Mouse (Mus musculus) hindbrain, postnatal 0 days (tissue): ENCODE results near the gene Gm21954. TPM values are rescaled to one million over a fixed set of nuclear protein-coding genes. Genes with fewer than 3 reads are reported as not detected.

Source experiments
- ATAC-seq: fragments of 200-750 bp; cut with Nextera tagmentation; 2 replicates; pipeline ENCODE4 v1.8.0; 2017; ENCODE audit warnings: mild to moderate bottlenecking, moderate TSS enrichment, moderate library complexity
- DNase-seq: peaks from one replicate; pipeline ENCODE4 v3.0.0-alpha.2; 2015; ENCODE audit warnings: low spot score
- H3K27ac ChIP-seq: fragments of 300-500 bp; sonication (generic); 2 replicates; pipeline ENCODE4 v1.5.1; 2014; ENCODE audit warnings: mild to moderate bottlenecking
- H3K27me3 ChIP-seq: fragments of 300-500 bp; sonication (generic); 2 replicates; pipeline ENCODE4 v1.6.1; 2014; ENCODE audit warnings: low read length, mixed read lengths; ENCODE audit not compliant: insufficient read depth
- H3K36me3 ChIP-seq: fragments of 300-500 bp; sonication (generic); 2 replicates; pipeline ENCODE4 v1.6.1; 2014; ENCODE audit warnings: low read length, mixed read lengths; ENCODE audit not compliant: insufficient read depth
- H3K4me1 ChIP-seq: fragments of 300-500 bp; sonication (generic); 2 replicates; pipeline ENCODE4 v1.6.1; 2014; ENCODE audit warnings: antibody characterized with exemption, low read length, mixed read lengths; ENCODE audit not compliant: insufficient read depth
- H3K4me2 ChIP-seq: fragments of 300-500 bp; sonication (generic); 2 replicates; pipeline ENCODE4 v1.6.1; 2014; ENCODE audit warnings: low read depth, mild to moderate bottlenecking, low read length, moderate library complexity, mixed read lengths
- H3K4me3 ChIP-seq: fragments of 300-500 bp; sonication (generic); 2 replicates; pipeline ENCODE4 v1.5.1; 2014; ENCODE audit warnings: low read length
- H3K9ac ChIP-seq: fragments of 300-500 bp; sonication (generic); replicated peaks from 2 replicates; pipeline ENCODE4 v1.6.1; 2014; ENCODE audit warnings: mild to moderate bottlenecking, low read length, moderate library complexity, mixed read lengths
- H3K9me3 ChIP-seq: fragments of 300-500 bp; sonication (generic); 2 replicates; pipeline ENCODE4 v1.6.1; 2016; ENCODE audit warnings: low read length, mixed read lengths
- CTCF ChIP-seq: IDR thresholded peaks from 2 replicates; pipeline ENCODE4 v1.5.1; 2016; ENCODE audit warnings: antibody characterized with exemption, control low read depth, low read depth
- WGBS: fragments of 180-500 bp; shearing (Covaris S2); extraction: QIAGEN DNeasy Blood & Tissue Kit; methylation state at CpG from one replicate; pipeline ENCODE4 v1.1.7; 2014; 5-methylcytosine and 5-hydroxymethylcytosine counted together
- polyA plus RNA-seq: library from polyadenylated mRNA; unstranded; fragments of >200 nt; fragmentation: Nextera tagmentation; extraction: Ambion mirVana; gene quantifications from 2 replicates; pipeline ENCODE4 v1.2.1, GENCODE M21; 2015
- total RNA-seq: library from RNA; depleted of rRNA; stranded (reverse); fragments of >200 nt; gene quantifications from 2 replicates; pipeline ENCODE4 v1.2.3, GENCODE M21; 2014

Gm21954 gene
- total and polyA plus RNA-seq, 2 experiments from 2014 or later = not detected

DNA sequence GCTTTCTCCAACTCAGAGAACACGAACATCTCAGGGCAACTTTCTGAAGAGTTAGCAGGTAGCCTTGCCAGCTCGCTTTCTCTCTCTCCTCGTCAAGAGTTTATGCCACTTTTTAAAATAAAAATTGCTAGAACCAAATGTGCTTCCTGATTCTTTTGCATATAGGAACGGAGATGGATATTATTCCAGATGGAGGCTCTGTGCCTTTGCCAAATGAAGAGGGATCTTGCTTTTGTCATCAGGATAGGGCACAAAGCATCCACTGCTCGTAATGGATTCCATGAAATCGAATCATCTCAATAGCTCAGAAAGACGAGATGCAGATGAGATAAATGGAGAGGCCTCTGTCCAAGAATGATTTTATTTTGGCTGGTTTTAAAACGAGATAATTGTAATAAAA lies 28.7 kb downstream of the Gm21954 start:
- H3K9ac ChIP-seq = no peak overlapping the region
- peaks cover 12% of the 10 kb centered on the region; the same call in 1 of the 2 replicates for H3K4me1 ChIP-seq
- H3K27me3 ChIP-seq = no peaks in the 10 kb centered on the region
- no peaks in the 10 kb centered on the region for H3K9me3 ChIP-seq
- no peak overlapping the region for H3K4me3 ChIP-seq
- WGBS = 83% methylated on average over 8 of the region's 8 CpGs
- H3K27ac ChIP-seq = peak overlapping the region; percentile 48; the same call in 1 of the 2 replicates
- no peak for ATAC-seq
- DNase-seq = no peak
- H3K36me3 ChIP-seq = no peaks in the 10 kb centered on the region
- H3K4me2 ChIP-seq = no peak overlapping the region
- no peak for TF ChIP-seq CTCF

DNA sequence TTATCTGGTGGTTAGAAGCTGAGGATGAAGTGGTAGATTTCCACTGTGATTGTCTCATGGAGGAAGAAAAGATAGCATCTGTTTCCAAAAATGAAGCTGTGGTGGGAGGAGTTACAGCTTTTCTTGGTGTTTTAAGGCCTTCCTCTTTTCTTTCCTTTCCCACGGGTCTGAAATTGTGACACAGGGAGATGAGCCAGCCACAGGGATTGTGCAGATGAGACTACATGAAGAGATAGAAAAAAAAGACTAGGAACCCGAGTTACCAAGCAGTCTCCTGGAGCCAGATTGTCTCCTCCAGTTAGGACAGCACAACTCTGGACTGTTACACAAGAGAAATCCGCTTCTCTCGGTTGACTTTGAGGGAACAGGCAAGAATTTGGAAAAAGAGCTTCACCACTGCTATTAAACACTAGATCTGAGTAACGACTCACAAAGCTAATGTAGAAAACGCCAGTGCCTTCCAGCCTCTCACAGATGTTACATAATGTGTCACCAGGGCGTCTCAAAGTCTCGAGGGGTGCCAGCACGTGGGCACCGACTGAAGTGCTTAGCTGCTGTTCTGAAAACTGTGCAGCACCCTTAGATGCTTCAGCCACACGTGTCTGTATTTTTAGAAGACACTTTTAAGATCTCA lies 29.9 kb downstream of the Gm21954 start:
- no peaks in the 10 kb centered on the region for H3K27me3 ChIP-seq
- H3K9me3 ChIP-seq = no peaks in the 10 kb centered on the region
- ATAC-seq (no peak), DNase-seq (no peak)
- peaks cover 6% of the 10 kb centered on the region; the same call in 1 of the 2 replicates for H3K4me1 ChIP-seq
- H3K27ac ChIP-seq = peak overlapping the region; percentile 4; the same call in 1 of the 2 replicates
- WGBS = 62% methylated on average over 11 of the region's 11 CpGs
- no peaks in the 10 kb centered on the region for H3K36me3 ChIP-seq
- TF ChIP-seq CTCF = no peak
- H3K9ac ChIP-seq = no peak overlapping the region
- H3K4me2 ChIP-seq = no peak overlapping the region
- no peak overlapping the region for H3K4me3 ChIP-seq

DNA sequence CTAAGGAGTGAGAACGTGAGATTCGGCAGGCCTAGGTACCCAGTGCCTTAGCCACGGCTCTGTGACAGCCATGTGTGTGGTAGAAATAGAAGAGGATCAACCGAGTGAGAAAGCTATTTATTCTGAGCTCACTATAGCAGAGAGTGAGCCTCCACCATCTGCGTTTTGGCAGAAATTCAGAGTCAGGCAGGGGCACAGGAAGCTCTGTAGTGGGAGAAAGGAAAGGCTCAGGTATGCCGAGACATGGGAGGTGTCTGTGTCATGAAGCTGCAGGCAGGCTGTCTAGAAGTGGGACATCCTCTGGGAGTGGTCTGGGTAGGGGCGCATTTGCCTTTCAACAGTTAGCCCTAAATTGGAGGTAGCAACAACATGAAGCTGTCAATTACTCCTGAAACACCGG lies 31.7 kb downstream of the Gm21954 start:
- H3K4me1 ChIP-seq = peaks cover 4% of the 10 kb centered on the region; the same call in 1 of the 2 replicates
- H3K36me3 ChIP-seq = no peaks in the 10 kb centered on the region
- H3K27ac ChIP-seq = peak overlapping the region; percentile 62
- H3K4me2 ChIP-seq = no peak overlapping the region
- no peak overlapping the region for H3K9ac ChIP-seq
- 49% methylated on average over 8 of the region's 8 CpGs for WGBS
- DNase-seq = no peak
- H3K27me3 ChIP-seq = no peaks in the 10 kb centered on the region
- H3K4me3 ChIP-seq = no peak overlapping the region
- no peak for TF ChIP-seq CTCF
- ATAC-seq = peak; percentile 37; the same call in 1 of the 2 replicates
- H3K9me3 ChIP-seq = no peaks in the 10 kb centered on the region

DNA sequence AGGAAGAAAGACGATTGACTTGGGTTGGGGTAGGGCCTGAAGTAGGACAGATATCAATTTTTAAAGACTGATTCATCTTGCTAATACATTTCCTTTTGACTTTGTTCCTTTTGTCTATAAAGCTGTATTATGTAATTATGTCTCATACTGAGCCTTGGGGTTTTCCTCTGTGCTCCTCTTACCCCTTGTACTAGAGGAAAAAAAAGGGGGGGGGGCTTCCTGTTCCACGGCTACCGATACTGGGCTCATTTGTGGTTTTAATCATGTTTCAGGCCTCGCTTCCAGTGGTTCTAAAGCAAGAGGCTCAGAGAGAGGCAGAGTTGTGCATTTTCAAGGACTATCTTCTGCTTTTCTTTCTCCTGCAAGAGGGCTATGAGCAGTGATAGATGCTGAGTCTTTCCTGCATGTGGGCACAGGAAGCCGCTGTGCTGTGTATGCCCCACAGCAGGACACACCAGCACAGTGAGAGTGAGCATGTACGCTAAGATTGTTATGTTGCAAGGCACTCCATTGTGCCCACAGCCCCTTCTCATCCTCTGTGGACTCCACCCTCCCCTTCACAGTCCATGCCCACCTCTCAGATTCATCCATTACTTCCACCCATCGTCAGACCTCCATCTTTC lies 33.1 kb downstream of the Gm21954 start:
- Histone ChIP-seq H3K4me1 (peaks cover 4% of the 10 kb centered on the region; the same call in 1 of the 2 replicates), H3K4me2 (no peak overlapping the region), H3K27ac (peak overlapping the region; percentile 26; the same call in 1 of the 2 replicates), H3K36me3 (no peaks in the 10 kb centered on the region), H3K27me3 (no peaks in the 10 kb centered on the region), H3K9ac (no peak overlapping the region), H3K4me3 (no peak overlapping the region), H3K9me3 (no peaks in the 10 kb centered on the region)
- TF ChIP-seq CTCF = no peak
- ATAC-seq (peak; percentile 27; the same call in 1 of the 2 replicates), DNase-seq (no peak)
- 77% methylated on average over 7 of the region's 7 CpGs for WGBS

DNA sequence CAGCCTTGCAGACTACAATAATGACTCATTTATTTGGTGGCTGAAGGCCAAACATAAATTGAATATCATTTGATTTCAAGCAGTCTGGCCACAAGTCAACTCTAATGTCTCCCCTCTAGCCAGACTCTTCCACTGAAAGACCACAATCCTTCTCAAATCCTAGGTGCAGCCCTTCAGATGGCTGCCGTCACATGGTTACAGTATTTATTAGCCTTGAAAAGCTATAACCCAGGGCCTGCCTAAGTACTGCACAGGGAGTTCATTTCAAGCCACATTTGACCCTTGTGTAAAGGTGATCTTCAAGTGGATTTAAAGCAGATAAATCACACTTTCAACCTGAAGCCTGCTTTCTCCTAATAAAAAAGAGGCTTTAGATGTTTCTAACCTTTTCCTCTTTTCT lies 37.7 kb downstream of the Gm21954 start:
- H3K36me3 ChIP-seq = no peaks in the 10 kb centered on the region
- no peak overlapping the region for H3K9ac ChIP-seq
- H3K27me3 ChIP-seq = no peaks in the 10 kb centered on the region
- peak; percentile 33 for DNase-seq
- H3K27ac ChIP-seq = peak overlapping the region; percentile 11; the same call in 1 of the 2 replicates
- no peaks in the 10 kb centered on the region for H3K4me1 ChIP-seq
- H3K4me2 ChIP-seq = no peak overlapping the region
- H3K4me3 ChIP-seq = no peak overlapping the region
- TF ChIP-seq CTCF = no peak
- H3K9me3 ChIP-seq = no peaks in the 10 kb centered on the region
- no peak for ATAC-seq
- WGBS = 63% methylated on average over 1 of the region's 1 CpGs

DNA sequence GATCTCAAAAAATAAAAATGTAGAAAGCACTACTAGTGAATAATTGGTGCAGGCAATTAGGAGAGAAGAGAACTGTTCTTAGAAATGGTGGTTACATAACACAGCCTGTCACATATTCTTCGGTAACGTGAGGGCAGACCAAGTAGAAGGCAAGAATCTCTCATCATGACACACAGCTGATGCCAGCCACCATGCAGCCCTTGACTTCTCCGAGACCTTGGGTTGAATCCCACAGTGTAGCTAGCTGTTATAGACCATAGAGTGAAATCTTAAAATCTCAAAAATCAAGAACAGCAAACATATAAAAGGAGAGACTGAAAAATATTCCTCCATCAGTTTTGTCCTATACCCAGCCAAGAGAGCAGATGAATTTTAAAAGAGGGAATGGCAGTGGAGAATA lies 40.8 kb downstream of the Gm21954 start:
- no peak for TF ChIP-seq CTCF
- DNase-seq = no peak
- H3K27me3 ChIP-seq = no peaks in the 10 kb centered on the region
- H3K9ac ChIP-seq = no peak overlapping the region
- H3K4me1 ChIP-seq = no peaks in the 10 kb centered on the region
- no peak overlapping the region for H3K4me3 ChIP-seq
- H3K4me2 ChIP-seq = no peak overlapping the region
- ATAC-seq = no peak
- no peaks in the 10 kb centered on the region for H3K36me3 ChIP-seq
- 83% methylated on average over 3 of the region's 3 CpGs for WGBS
- no peaks in the 10 kb centered on the region for H3K9me3 ChIP-seq
- no peak overlapping the region for H3K27ac ChIP-seq

DNA sequence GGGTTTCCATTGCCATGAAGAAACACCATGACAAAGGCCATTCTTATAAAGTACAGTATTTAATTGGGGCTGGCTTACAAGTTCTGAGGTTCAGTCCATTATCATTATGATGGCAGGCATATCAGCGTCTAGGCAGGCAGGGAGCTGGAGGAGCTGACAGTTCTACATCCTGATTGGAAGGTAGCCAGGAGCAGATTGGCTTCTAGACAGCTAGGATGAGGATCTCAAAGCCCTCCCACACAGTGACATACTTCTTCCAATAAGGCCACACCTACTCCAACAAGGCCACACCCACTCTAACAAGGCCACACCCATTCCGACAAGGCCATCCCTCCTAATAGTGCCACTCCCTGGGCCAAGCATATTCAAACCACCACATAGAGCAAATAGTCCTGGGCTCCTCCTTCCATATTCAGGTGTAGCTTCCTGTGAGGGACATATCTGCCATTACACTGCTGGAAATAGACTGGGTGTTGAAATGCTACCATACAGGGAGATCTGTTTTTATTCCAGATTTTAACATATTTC lies 41.9 kb downstream of the Gm21954 start:
- Histone ChIP-seq H3K9me3 (no peaks in the 10 kb centered on the region), H3K4me3 (no peak overlapping the region), H3K4me2 (no peak overlapping the region), H3K9ac (no peak overlapping the region), H3K36me3 (no peaks in the 10 kb centered on the region), H3K4me1 (no peaks in the 10 kb centered on the region), H3K27me3 (no peaks in the 10 kb centered on the region), H3K27ac (no peak overlapping the region)
- no peak for TF ChIP-seq CTCF
- no peak for ATAC-seq
- DNase-seq = no peak
- WGBS = 77% methylated on average over 2 of the region's 2 CpGs
